Mouse (Mus musculus) cortical plate, adult 2 months (tissue): ENCODE data around the gene Gm3106. TPM values are rescaled to one million over a fixed set of nuclear protein-coding genes. Genes with fewer than 3 reads are reported as not detected.
"Not testable (repeated sequence)": the region's sequence is repeated elsewhere in the genome, so short reads cannot be mapped to it uniquely, and the experiment has no call there.

Experiments used
- H3K27ac ChIP-seq: fragments of 200-500 bp; 2 replicates; pipeline ENCODE4 v1.5.1; 2012; ENCODE audit warnings: low read length, control low read depth, inconsistent platforms; ENCODE audit not compliant: insufficient read depth
- H3K4me1 ChIP-seq: fragments of 200-500 bp; 2 replicates; pipeline ENCODE4 v1.6.1; 2011; ENCODE audit warnings: low read length; ENCODE audit not compliant: control insufficient read depth, insufficient read depth
- H3K4me3 ChIP-seq: fragments of 200-500 bp; 2 replicates; pipeline ENCODE4 v1.5.1; 2011; ENCODE audit warnings: mild to moderate bottlenecking, low read length, control low read depth; ENCODE audit not compliant: insufficient read depth
- polyA plus RNA-seq: library from polyadenylated mRNA; depleted of rRNA; stranded (reverse); fragments of >200 nt; gene quantifications from 2 replicates; pipeline ENCODE4 v1.2.3, GENCODE M21; 2012; rRNA removed

The Gm3106 gene
- not detected in 2 replicates for polyA plus RNA-seq

DNA sequence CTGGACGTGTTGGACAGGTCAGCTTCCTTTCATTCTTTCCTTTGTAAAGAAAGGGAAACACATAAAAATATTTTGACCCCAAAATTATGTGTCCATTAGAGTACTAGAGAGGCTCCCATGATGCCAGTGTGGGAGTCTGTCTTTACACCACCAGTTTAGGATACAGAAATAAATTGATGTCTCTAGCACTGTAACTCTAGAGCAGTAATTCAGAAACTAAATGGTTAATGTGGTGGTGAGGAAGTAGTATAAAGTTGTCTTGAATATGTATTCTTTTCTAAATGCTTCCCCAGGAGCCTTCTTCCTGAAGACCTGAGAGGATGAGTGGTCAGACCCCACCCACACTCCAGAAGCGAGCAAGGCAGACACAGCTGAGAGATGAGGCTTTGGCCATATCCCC, at the start of gene Gm3106:
Gene Gm3106, plus strand, starts transcription at position 301 of the 400 bp plus-strand sequence.
- not testable (repeated sequence) for H3K4me1 ChIP-seq, H3K27ac ChIP-seq, H3K4me3 ChIP-seq

Other genes starting within 250 kb of the Gm3106 start
- gene BC061212, start 147.5 kb upstream of the Gm3106 start, polyA plus RNA-seq = not detected in 2 replicates
- gene Gm6351, start 141.6 kb upstream of the Gm3106 start, polyA plus RNA-seq = not detected in 2 replicates
- not detected in 2 replicates for gene A430089I19Rik, start 88.8 kb downstream of the Gm3106 start, polyA plus RNA-seq
- not detected in 2 replicates for gene Gm6502, start 96.4 kb downstream of the Gm3106 start, polyA plus RNA-seq
- gene AA792892, start 121.7 kb downstream of the Gm3106 start, polyA plus RNA-seq = not detected in 2 replicates
- gene Gm7682, start 227.8 kb downstream of the Gm3106 start, polyA plus RNA-seq = not detected in 2 replicates